Mouse (Mus musculus): Measurements from ENCODE around the gene Tmed10. TPM values are rescaled to one million over a fixed set of nuclear protein-coding genes. Genes with fewer than 3 reads are reported as not detected.

Tmed10 gene
- polyA plus RNA-seq, 1 experiment from 2014 or later: 156 TPM

DNA sequence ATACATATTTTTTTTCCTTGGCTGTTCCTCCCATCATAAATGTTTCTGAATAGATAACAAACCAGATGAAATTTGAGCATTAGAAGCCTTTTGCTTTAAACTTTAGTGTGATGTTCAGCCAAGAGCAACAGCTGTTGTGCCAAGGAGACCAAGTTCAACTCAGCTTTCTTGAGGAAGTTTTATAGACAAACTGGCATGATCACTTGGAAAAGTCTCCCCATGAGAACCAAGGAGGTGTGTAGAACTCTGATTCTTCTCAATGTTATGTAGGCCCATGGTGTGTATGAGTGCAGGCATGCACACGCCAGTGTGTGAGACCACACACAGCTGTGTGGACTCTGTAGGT lies 75.8 kb downstream of the Tmed10 start:
- Histone ChIP-seq H3K4me1 (no peaks in the 10 kb centered on the region), H3K36me3 (peaks cover 40% of the 10 kb centered on the region), H3K9ac (replicated peaks) (no peak overlapping the region), H3K27me3 (no peaks in the 10 kb centered on the region), H3K4me2 (replicated peaks) (no peak overlapping the region), H3K4me3 (no peak overlapping the region), H3K9me3 (no peaks in the 10 kb centered on the region), H3K27ac (replicated peaks) (no peak overlapping the region)
- WGBS: 91% methylated on average over 1 of the region's 1 CpGs
- ATAC-seq (replicated peaks): no peak

DNA sequence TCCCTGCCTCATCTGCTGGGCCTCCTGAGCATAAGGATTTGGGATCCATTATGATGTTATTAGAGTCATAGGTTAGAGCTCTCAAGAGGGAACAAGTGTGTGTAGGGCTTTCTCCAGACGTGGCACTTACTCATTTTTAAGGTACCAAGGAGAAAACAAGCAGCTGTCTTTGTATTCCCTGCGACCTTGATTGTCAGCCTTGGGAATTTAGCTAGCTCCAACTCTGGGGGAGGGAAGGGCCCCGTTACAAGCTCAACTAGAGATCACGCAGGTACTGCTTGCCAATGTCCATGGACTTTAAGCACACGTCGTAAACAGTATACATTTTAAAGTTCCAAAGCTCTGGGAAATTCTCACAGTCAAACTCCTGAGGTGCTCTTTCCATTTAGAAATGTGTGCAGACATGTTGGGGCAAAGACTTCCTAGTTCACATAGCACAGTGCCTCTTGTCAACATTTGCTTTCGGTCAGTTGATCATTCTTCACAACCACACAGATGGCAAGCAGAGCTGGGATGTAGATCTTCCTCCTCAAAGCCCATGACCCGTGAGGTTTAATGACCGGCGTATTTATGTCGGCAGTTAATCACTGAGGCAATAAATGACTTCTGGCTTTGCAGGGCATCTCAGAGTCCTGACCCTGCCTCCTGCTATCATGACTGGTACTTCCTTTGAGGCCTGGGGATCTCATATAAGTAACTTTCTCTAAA lies 76.4 kb downstream of the Tmed10 start:
- WGBS: 90% methylated on average over 11 of the region's 11 CpGs
- H3K36me3 ChIP-seq: peaks cover 37% of the 10 kb centered on the region
- ATAC-seq (replicated peaks): no peak
- no peaks in the 10 kb centered on the region for H3K9me3 ChIP-seq
- H3K4me3 ChIP-seq: no peak overlapping the region
- no peaks in the 10 kb centered on the region for H3K4me1 ChIP-seq
- no peak overlapping the region for H3K4me2 ChIP-seq (replicated peaks)
- H3K27ac ChIP-seq (replicated peaks): no peak overlapping the region
- no peaks in the 10 kb centered on the region for H3K27me3 ChIP-seq
- H3K9ac ChIP-seq (replicated peaks): no peak overlapping the region

DNA sequence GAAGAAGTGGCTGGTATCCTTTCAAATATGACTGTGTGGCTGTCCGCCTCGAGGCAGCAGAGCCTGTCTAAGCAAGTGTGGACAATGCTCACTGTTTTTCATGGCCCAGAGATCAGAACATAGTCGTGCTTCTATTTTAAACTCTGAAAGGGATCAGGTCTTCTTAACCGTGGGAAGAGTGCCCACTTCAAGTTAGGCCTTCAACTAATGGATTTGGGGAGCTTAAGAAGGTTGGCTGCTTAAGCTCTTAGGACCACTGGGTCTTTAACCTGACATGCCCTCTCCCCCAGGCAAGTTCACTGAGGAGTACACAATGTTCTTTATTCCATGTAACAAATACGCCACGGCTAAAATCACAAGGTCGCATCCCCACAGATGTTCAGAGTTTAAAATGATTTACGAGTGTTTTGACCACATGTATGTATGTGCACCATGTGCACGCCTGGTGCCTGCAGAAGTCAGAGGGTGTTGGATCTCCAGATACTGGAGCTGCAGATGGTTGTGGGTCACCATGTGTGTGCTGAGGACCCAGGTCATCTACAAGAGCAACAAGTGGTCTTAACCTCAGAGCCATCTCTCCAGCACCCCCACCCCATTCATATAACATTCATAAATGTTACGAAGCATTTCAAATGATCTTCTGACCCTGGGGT lies 77.2 kb downstream of the Tmed10 start:
- ATAC-seq (replicated peaks): no peak
- peaks cover 31% of the 10 kb centered on the region for H3K36me3 ChIP-seq
- H3K27ac ChIP-seq (replicated peaks): no peak overlapping the region
- H3K4me3 ChIP-seq: no peak overlapping the region
- no peak overlapping the region for H3K9ac ChIP-seq (replicated peaks)
- no peaks in the 10 kb centered on the region for H3K9me3 ChIP-seq
- no peak overlapping the region for H3K4me2 ChIP-seq (replicated peaks)
- H3K27me3 ChIP-seq: no peaks in the 10 kb centered on the region
- 82% methylated on average over 10 of the region's 10 CpGs for WGBS
- no peaks in the 10 kb centered on the region for H3K4me1 ChIP-seq

DNA sequence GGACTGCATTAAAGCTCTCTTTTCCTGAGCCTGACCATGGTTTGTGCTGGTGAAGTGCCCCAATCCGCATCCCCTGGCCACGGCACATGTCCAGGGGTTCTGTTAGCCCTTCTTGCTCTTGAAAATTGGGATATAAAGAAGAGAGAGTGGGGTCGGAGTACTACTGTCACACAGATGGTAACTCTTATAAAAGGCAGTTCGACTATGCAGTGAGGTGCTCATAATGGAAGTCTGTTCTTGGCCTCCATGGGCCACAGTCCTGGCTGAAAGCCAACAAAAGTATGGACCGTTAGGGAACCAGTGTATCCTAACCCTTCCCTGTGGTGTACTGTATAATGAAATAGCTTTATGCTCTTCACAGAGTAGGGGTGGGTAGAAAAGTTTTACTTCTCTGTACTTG lies 77.7 kb downstream of the Tmed10 start:
- peaks cover 26% of the 10 kb centered on the region for H3K36me3 ChIP-seq
- H3K27me3 ChIP-seq: no peaks in the 10 kb centered on the region
- no peak overlapping the region for H3K27ac ChIP-seq (replicated peaks)
- 67% methylated on average over 5 of the region's 5 CpGs for WGBS
- H3K4me3 ChIP-seq: no peak overlapping the region
- no peak overlapping the region for H3K4me2 ChIP-seq (replicated peaks)
- no peaks in the 10 kb centered on the region for H3K4me1 ChIP-seq
- no peaks in the 10 kb centered on the region for H3K9me3 ChIP-seq
- H3K9ac ChIP-seq (replicated peaks): no peak overlapping the region
- ATAC-seq (replicated peaks): no peak

DNA sequence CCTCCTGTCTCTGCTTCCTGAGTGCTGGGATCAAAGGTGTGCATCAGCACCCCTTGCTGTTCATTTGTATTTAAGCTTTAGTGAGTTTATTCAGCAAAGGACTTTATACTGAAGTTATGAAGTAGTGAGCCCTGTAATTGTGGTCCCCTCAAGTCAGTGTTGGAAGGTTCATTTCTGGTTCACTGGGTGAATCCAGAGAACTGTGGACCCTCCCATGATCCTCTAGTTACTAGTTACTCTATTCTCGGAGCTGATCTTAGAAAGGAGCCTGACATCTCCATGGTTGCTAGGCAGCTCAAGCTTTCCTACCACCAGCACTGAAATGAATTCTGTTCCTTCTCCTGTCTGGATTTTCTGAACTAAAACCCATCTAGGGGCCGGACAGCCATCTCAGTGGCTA lies 79.1 kb downstream of the Tmed10 start:
- WGBS: 90% methylated on average over 2 of the region's 2 CpGs
- no peak overlapping the region for H3K9ac ChIP-seq (replicated peaks)
- no peak overlapping the region for H3K27ac ChIP-seq (replicated peaks)
- H3K4me2 ChIP-seq (replicated peaks): no peak overlapping the region
- no peak for ATAC-seq (replicated peaks)
- H3K27me3 ChIP-seq: no peaks in the 10 kb centered on the region
- no peak overlapping the region for H3K4me3 ChIP-seq
- H3K4me1 ChIP-seq: no peaks in the 10 kb centered on the region
- peaks cover 12% of the 10 kb centered on the region for H3K36me3 ChIP-seq
- H3K9me3 ChIP-seq: no peaks in the 10 kb centered on the region

DNA sequence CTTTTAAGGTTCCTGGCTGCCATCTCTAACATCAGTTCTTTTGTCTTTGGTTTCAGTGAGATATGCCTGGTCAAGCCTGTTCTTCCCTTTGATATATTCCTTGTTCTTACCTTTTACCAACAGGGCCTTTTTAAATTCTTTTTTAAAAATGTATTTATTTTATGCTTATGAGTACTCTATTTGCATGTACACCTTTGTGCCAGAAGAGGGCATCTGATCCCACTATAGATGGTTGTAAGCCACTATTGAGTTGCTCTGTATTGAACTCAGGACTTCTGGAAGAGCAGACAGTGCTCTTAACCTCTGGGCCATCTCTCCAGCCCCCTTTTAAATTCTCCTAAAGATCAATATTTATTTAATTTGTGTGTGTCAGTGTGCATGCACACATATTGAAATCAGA lies 81.7 kb downstream of the Tmed10 start:
- ATAC-seq (replicated peaks): no peak
- H3K36me3 ChIP-seq: no peaks in the 10 kb centered on the region
- H3K9me3 ChIP-seq: no peaks in the 10 kb centered on the region
- H3K27ac ChIP-seq (replicated peaks): no peak overlapping the region
- H3K4me3 ChIP-seq: no peak overlapping the region
- no peak overlapping the region for H3K4me2 ChIP-seq (replicated peaks)
- peaks cover 14% of the 10 kb centered on the region for H3K4me1 ChIP-seq
- no peaks in the 10 kb centered on the region for H3K27me3 ChIP-seq
- H3K9ac ChIP-seq (replicated peaks): no peak overlapping the region

DNA sequence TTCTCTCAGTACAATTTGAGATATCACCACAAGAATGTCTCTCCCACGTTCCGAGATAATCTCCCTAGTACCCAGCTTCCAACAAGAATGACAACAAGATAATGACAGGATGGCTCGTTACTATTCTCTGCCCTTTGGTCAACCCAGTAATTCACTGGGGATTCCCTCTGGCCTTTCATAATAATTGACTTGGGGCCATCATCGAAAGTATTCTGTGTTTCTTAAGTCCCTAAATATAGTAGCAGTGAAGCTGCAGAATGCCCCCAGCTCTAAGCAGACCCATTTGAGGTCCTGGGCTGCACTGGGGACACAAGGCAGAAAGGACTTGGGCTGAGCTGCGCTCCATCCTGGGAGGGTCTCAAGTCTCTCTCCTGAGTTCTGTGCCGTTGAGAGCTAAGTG lies 82.4 kb downstream of the Tmed10 start:
- no peak for ATAC-seq (replicated peaks)
- H3K27ac ChIP-seq (replicated peaks): no peak overlapping the region
- no peak overlapping the region for H3K4me3 ChIP-seq
- H3K27me3 ChIP-seq: no peaks in the 10 kb centered on the region
- 76% methylated on average over 6 of the region's 6 CpGs for WGBS
- no peak overlapping the region for H3K9ac ChIP-seq (replicated peaks)
- no peak overlapping the region for H3K4me2 ChIP-seq (replicated peaks)
- H3K4me1 ChIP-seq: peaks cover 15% of the 10 kb centered on the region
- no peaks in the 10 kb centered on the region for H3K36me3 ChIP-seq
- H3K9me3 ChIP-seq: no peaks in the 10 kb centered on the region

DNA sequence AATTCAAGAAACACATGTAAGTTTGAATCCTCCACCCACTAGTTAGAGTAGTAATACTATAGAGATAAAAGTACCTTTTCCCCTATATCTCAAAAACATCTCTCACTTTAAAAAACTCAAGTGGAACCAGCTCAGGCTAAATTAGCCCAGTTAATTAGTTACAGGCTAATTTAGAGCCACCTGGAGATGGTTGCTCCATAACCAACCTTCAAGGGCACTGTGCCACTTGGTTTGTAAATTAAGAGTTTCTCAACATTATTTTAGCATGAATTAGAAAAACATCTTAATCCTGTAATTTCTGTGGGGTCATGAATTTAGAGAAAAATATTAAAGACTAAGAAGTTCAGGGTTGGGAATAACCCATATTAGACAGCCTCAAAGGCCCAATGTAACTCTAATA lies 83.1 kb downstream of the Tmed10 start:
- Histone ChIP-seq H3K4me2 (replicated peaks) (no peak overlapping the region), H3K9ac (replicated peaks) (no peak overlapping the region)
- no peak for ATAC-seq (replicated peaks)

DNA sequence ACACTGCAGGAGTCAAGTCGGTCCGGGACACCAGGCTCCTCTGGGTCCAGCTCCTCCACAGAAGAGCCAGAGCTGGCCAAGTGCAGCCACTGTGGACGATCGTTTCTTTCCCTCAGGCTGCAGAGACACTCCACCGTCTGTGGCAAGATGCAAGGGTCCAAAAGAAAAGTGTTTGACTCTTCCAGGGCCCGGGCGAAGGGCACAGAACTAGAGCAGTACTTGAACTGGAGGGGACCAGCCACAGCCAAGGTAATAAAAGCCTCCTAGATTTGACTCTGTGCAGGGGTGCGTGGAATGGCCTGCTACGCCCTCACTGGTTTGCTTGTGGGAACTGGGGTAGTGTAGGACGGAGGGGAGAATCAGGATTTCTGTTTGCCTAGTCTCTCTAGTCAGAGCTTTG lies 84.0 kb downstream of the Tmed10 start:
- H3K27ac ChIP-seq (replicated peaks): no peak overlapping the region
- no peaks in the 10 kb centered on the region for H3K36me3 ChIP-seq
- ATAC-seq (replicated peaks): no peak
- peaks cover 15% of the 10 kb centered on the region for H3K4me1 ChIP-seq
- H3K27me3 ChIP-seq: no peaks in the 10 kb centered on the region
- H3K4me3 ChIP-seq: no peak overlapping the region
- H3K4me2 ChIP-seq (replicated peaks): no peak overlapping the region
- no peak overlapping the region; the same call in 1 of the 2 replicates for H3K9ac ChIP-seq (replicated peaks)
- no peaks in the 10 kb centered on the region for H3K9me3 ChIP-seq
- 85% methylated on average over 10 of the region's 10 CpGs for WGBS

More for the DNA sequence above, 83.1 kb downstream of the Tmed10 start:
- H3K27me3 ChIP-seq: no peaks in the 10 kb centered on the region
- peaks cover 15% of the 10 kb centered on the region for H3K4me1 ChIP-seq
- H3K27ac ChIP-seq (replicated peaks): no peak overlapping the region
- no peaks in the 10 kb centered on the region for H3K9me3 ChIP-seq
- H3K36me3 ChIP-seq: no peaks in the 10 kb centered on the region
- H3K4me3 ChIP-seq: no peak overlapping the region

Other genes starting within 250 kb of the Tmed10 start
- gene Rps6kl1, start 223.6 kb downstream of the Tmed10 start, polyA plus RNA-seq (2015; fragmentation: Nextera tagmentation; extraction: Ambion mirVana): 19.8 and 22.2 TPM in 2 replicates
- 6.2 and 6.3 TPM in 2 replicates for gene Pgf, start 197.1 kb downstream of the Tmed10 start, polyA plus RNA-seq (2015; fragmentation: Nextera tagmentation; extraction: Ambion mirVana)
- 81.9 and 84.3 TPM in 2 replicates for gene Eif2b2, start 155.4 kb downstream of the Tmed10 start, polyA plus RNA-seq (2015; fragmentation: Nextera tagmentation; extraction: Ambion mirVana)
- gene Mlh3, start 104.2 kb downstream of the Tmed10 start, polyA plus RNA-seq (2015; fragmentation: Nextera tagmentation; extraction: Ambion mirVana): 10.3 and 10.7 TPM in 2 replicates
- 56.4 TPM in 2 replicates for gene Acyp1, start 86.4 kb downstream of the Tmed10 start, polyA plus RNA-seq (2015; fragmentation: Nextera tagmentation; extraction: Ambion mirVana)
- gene Zc2hc1c, start 86.3 kb downstream of the Tmed10 start, polyA plus RNA-seq (2015; fragmentation: Nextera tagmentation; extraction: Ambion mirVana): 1.1 TPM in 2 replicates
- 13.7 and 14.6 TPM in 2 replicates for gene Nek9, start 35.5 kb downstream of the Tmed10 start, polyA plus RNA-seq (2015; fragmentation: Nextera tagmentation; extraction: Ambion mirVana)
- gene Fos, start 99.0 kb upstream of the Tmed10 start, polyA plus RNA-seq (2015; fragmentation: Nextera tagmentation; extraction: Ambion mirVana): 1.6 and 2.2 TPM in 2 replicates
- gene Jdp2, start 224.2 kb upstream of the Tmed10 start, polyA plus RNA-seq (2015; fragmentation: Nextera tagmentation; extraction: Ambion mirVana): 0.10 and 0.50 TPM in 2 replicates